Comparison of ENCODE assay signal across 8 mouse cellular contexts in genomic region chr4:134287168-134287564, GRCm38 (mm10). TPM values are rescaled to one million over a fixed set of nuclear protein-coding genes. Genes with fewer than 3 reads are reported as not detected.
A peak's percentile ranks its signal among the peaks of the same experiment; 100 is the strongest.
DNase-seq lines count a peak whose midpoint lies in the region; ATAC-seq and TF ChIP-seq lines count a peak whose summit lies in the region.

No protein-coding gene starts in this region.

- peaks cover 0 to 25% of the 10 kb centered on the region in 2 experiments; a peak in 2 of 4 replicates for H3K4me1 ChIP-seq in CH12.LX (ENCODE audit: control insufficient read depth in 1 of 2, insufficient read depth in 2 of 2)
- peaks cover 29% of the 10 kb centered on the region for H3K4me1 ChIP-seq in forebrain, embryonic 10.5 days
- H3K4me1 ChIP-seq in heart, embryonic 15.5 days (replicated peaks) = peaks cover 39% of the 10 kb centered on the region
- peaks cover 47% of the 10 kb centered on the region for H3K4me1 ChIP-seq in liver, embryonic 13.5 days (replicated peaks)
- peaks cover 17% of the 10 kb centered on the region for H3K4me1 ChIP-seq in stomach, embryonic 14.5 days (ENCODE audit: control insufficient read depth, insufficient read depth, low read length)

- H3K4me3 ChIP-seq in CH12.LX (replicated peaks in 1 of 3; ENCODE audit: low read depth in 2 of 3, low read length in 2 of 3, poor library complexity in 1 of 3) = peak overlapping the region; percentile 79 to 99 (median 96)
- peak overlapping the region; percentile 91 for H3K4me3 ChIP-seq in forebrain, embryonic 10.5 days
- H3K4me3 ChIP-seq in heart, embryonic 15.5 days = peak overlapping the region; percentile 97
- H3K4me3 ChIP-seq in liver, embryonic 13.5 days (replicated peaks) = peak overlapping the region; percentile 100
- H3K4me3 ChIP-seq in stomach, embryonic 14.5 days (ENCODE audit: low read depth, low read length) = peak overlapping the region; percentile 100

- no peaks in the 10 kb centered on the region for H3K27me3 ChIP-seq in CH12.LX (replicated peaks)
- H3K27me3 ChIP-seq in forebrain, embryonic 10.5 days (ENCODE audit: poor library complexity, severe bottlenecking) = no peaks in the 10 kb centered on the region
- H3K27me3 ChIP-seq in heart, embryonic 15.5 days = no peaks in the 10 kb centered on the region
- H3K27me3 ChIP-seq in liver, embryonic 13.5 days = no peaks in the 10 kb centered on the region
- H3K27me3 ChIP-seq in stomach, embryonic 14.5 days (ENCODE audit: control insufficient read depth, insufficient read depth, low read length) = no peaks in the 10 kb centered on the region

- in situ Hi-C loops in CH12.LX (cut with MboI; ENCODE audit: low pct_ligation_motif_present, low pct_unique_long_range_greater_than_20kb, low sequenced_read_pairs) = loop anchor here (5.0 kb wide), 1 partner anchor 40 kb away; the partner anchor contains the start of genes Gm30191 and Zfp593

- peaks cover 18% of the 10 kb centered on the region for H3K79me2 ChIP-seq in CH12.LX (replicated peaks; ENCODE audit: control insufficient read depth, extremely low read depth, insufficient read depth, poor library complexity, severe bottlenecking)

- peak; percentile 93 for ATAC-seq in heart, embryonic 15.5 days (replicated peaks; ENCODE audit: insufficient number of reproducible peaks, insufficient read depth, low FRiP score, low read depth)
- ATAC-seq in liver, embryonic 13.5 days (ENCODE audit: low read depth) = peak; percentile 89
- peak; percentile 92 for ATAC-seq in stomach, embryonic 14.5 days (ENCODE audit: insufficient number of reproducible peaks, insufficient read depth, low FRiP score, low read depth)

- no peak for TF ChIP-seq RAD21 in CH12.LX (IDR thresholded peaks at IDR 0.05; ENCODE audit: low read depth, low read length)

- TF ChIP-seq POLR2A in CH12.LX (IDR thresholded peaks at IDR 0.05; ENCODE audit: low read depth, low read length) = peak; percentile 85

- 0% methylated on average over 58 of the region's 59 CpGs for WGBS in forebrain, embryonic 10.5 days
- under 1% methylated on average over 59 of the region's 59 CpGs for WGBS in heart, embryonic 15.5 days
- WGBS in liver, embryonic 13.5 days (ENCODE audit: insufficient replicate concordance) = 1% methylated on average over 58 of the region's 59 CpGs
- WGBS in stomach, embryonic 14.5 days = 1% methylated on average over 56 of the region's 59 CpGs

- dilution Hi-C loops in CH12.LX (cut with MboI; ENCODE audit: extremely low pct_ligation_motif_present, extremely low pct_unique_long_range_greater_than_20kb, low sequenced_read_pairs) = no loop called here

- no peak for TF ChIP-seq EP300 in CH12.LX (IDR thresholded peaks at IDR 0.05; ENCODE audit: low read length)

- H3K27ac ChIP-seq in CH12.LX (ENCODE audit: insufficient read depth, low read depth) = peak overlapping the region; percentile 89
- peak overlapping the region; percentile 100 for H3K27ac ChIP-seq in forebrain, embryonic 10.5 days
- H3K27ac ChIP-seq in heart, embryonic 15.5 days = peak overlapping the region; percentile 100
- peak overlapping the region; percentile 99 for H3K27ac ChIP-seq in liver, embryonic 13.5 days
- peak overlapping the region; percentile 100 for H3K27ac ChIP-seq in stomach, embryonic 14.5 days (ENCODE audit: low read length)

- peak; percentile 81 for DNase-seq in CH12.LX (ENCODE audit: extremely low read depth)
- peak; percentile 78 for DNase-seq in c-Kit-positive CD71-negative TER-119-negative erythroid progenitor cells, embryonic 14.5 days (ENCODE audit: low read depth)
- peak; percentile 93 for DNase-seq in forebrain, embryonic 10.5 days (ENCODE audit: extremely low spot score, low spot score)
- DNase-seq in kidney, postnatal 14 days = peak; percentile 98
- DNase-seq in liver, embryonic 13.5 days = peak; percentile 92
- peak; percentile 95 to 96 for DNase-seq in natural killer cell, adult 2 months (ENCODE audit: low spot score in 2 of 2)

- peak overlapping the region; percentile 86 for H3K9ac ChIP-seq in CH12.LX (ENCODE audit: insufficient read depth, low read depth)
- H3K9ac ChIP-seq in heart, embryonic 15.5 days = peak overlapping the region; percentile 98
- peak overlapping the region; percentile 99 for H3K9ac ChIP-seq in liver, embryonic 13.5 days
- H3K9ac ChIP-seq in stomach, embryonic 14.5 days (replicated peaks; ENCODE audit: low read depth, low read length) = peak overlapping the region; percentile 98

- no peak for TF ChIP-seq CTCF in CH12.LX (conservative IDR thresholded peaks at IDR 0.05 in 1 of 2, IDR thresholded peaks at IDR 0.05 in 1 of 2; ENCODE audit: low read depth in 2 of 2, low read length in 2 of 2)

- no peaks in the 10 kb centered on the region for H3K9me3 ChIP-seq in CH12.LX (replicated peaks; ENCODE audit: low read length)
- no peaks in the 10 kb centered on the region for H3K9me3 ChIP-seq in forebrain, embryonic 10.5 days
- H3K9me3 ChIP-seq in heart, embryonic 15.5 days (replicated peaks) = no peaks in the 10 kb centered on the region
- H3K9me3 ChIP-seq in liver, embryonic 13.5 days (replicated peaks) = no peaks in the 10 kb centered on the region
- H3K9me3 ChIP-seq in stomach, embryonic 14.5 days (ENCODE audit: control insufficient read depth, low read depth, low read length) = no peaks in the 10 kb centered on the region

- H3K36me3 ChIP-seq in CH12.LX (replicated peaks in 1 of 2; ENCODE audit: control insufficient read depth in 1 of 2, insufficient read depth in 1 of 2, low read length in 1 of 2) = peaks cover 4 to 27% of the 10 kb centered on the region in 2 experiments
- peaks cover 31% of the 10 kb centered on the region for H3K36me3 ChIP-seq in forebrain, embryonic 10.5 days (replicated peaks)
- peaks cover 23% of the 10 kb centered on the region; the same call in 1 of the 2 replicates for H3K36me3 ChIP-seq in heart, embryonic 15.5 days
- H3K36me3 ChIP-seq in liver, embryonic 13.5 days = peaks cover 26% of the 10 kb centered on the region
- H3K36me3 ChIP-seq in stomach, embryonic 14.5 days (ENCODE audit: control insufficient read depth, insufficient read depth, low read length) = peaks cover 9% of the 10 kb centered on the region; the same call in 1 of the 2 replicates

- peak overlapping the region; percentile 2; the same call in 1 of the 2 replicates for H3K4me2 ChIP-seq in CH12.LX (ENCODE audit: insufficient read depth, low read depth, poor library complexity, severe bottlenecking)
- peak overlapping the region; percentile 83 for H3K4me2 ChIP-seq in heart, embryonic 15.5 days
- H3K4me2 ChIP-seq in liver, embryonic 13.5 days = peak overlapping the region; percentile 94
- H3K4me2 ChIP-seq in stomach, embryonic 14.5 days (replicated peaks; ENCODE audit: low read depth, low read length) = peak overlapping the region; percentile 81

TF ChIP-seq in CH12.LX, 34 proteins besides CTCF, POLR2A, EP300 and RAD21 (continues in another document):
- TF ChIP-seq USF2 (conservative IDR thresholded peaks at IDR 0.05; ENCODE audit: low read depth, low read length) (no peak), MXI1 (IDR thresholded peaks at IDR 0.05; ENCODE audit: low read depth, low read length) (peak; percentile 92)

RNA-seq across cellular contexts. Expression of gene Pdik1l, which starts 0.5 kb away (rescaled TPM):
- total RNA-seq in CH12.LX (2012; rRNA removed) (14.6 and 16.1 TPM in 2 replicates), CH12.LX (2014; rRNA removed) (13.7 and 14.8 TPM in 2 replicates)
- 12.1 and 15.6 TPM in 2 replicates for polyA plus RNA-seq in CH12.LX (2012; ENCODE audit: insufficient read length, low read depth)
- polyA plus RNA-seq in forebrain, embryonic 10.5 days (2016; fragmentation: Nextera tagmentation; extraction: Ambion mirVana) = 21.7 and 22.0 TPM in 2 replicates
- 11.3 and 14.3 TPM in 2 replicates for polyA plus RNA-seq in heart, embryonic 15.5 days (2015; fragmentation: Nextera tagmentation; extraction: Ambion mirVana)
- polyA plus RNA-seq in liver, embryonic 13.5 days (2015; fragmentation: Nextera tagmentation; extraction: Ambion mirVana) = 12.3 and 15.7 TPM in 2 replicates
- polyA plus RNA-seq in stomach, embryonic 14.5 days (2014; fragmentation: Nextera tagmentation; extraction: Ambion mirVana) = 19.0 and 19.6 TPM in 2 replicates

RNA-seq across cellular contexts. Expression of gene Trim63, which starts 27.8 kb away (rescaled TPM):
- total RNA-seq in CH12.LX (2012; rRNA removed) = 0.25 TPM in 1 of 2 replicates, not detected in the other
- 0.16 TPM in 1 of 2 replicates, not detected in the other for total RNA-seq in CH12.LX (2014; rRNA removed)
- polyA plus RNA-seq in CH12.LX (2012; ENCODE audit: insufficient read length, low read depth) = 0.38 and 0.49 TPM in 2 replicates
- polyA plus RNA-seq in forebrain, embryonic 10.5 days (2016; fragmentation: Nextera tagmentation; extraction: Ambion mirVana) = 0.22 and 0.84 TPM in 2 replicates
- polyA plus RNA-seq in heart, embryonic 15.5 days (2015; fragmentation: Nextera tagmentation; extraction: Ambion mirVana) = 137 and 156 TPM in 2 replicates
- polyA plus RNA-seq in liver, embryonic 13.5 days (2015; fragmentation: Nextera tagmentation; extraction: Ambion mirVana) = 0.14 and 0.24 TPM in 2 replicates
- polyA plus RNA-seq in stomach, embryonic 14.5 days (2014; fragmentation: Nextera tagmentation; extraction: Ambion mirVana) = not detected in 2 replicates

RNA-seq across cellular contexts. Expression of gene Grrp1, which starts 33.3 kb away (rescaled TPM):
- total RNA-seq in CH12.LX (2012; rRNA removed) = not detected in 2 replicates
- total RNA-seq in CH12.LX (2014; rRNA removed) = not detected in 2 replicates
- polyA plus RNA-seq in CH12.LX (2012; ENCODE audit: insufficient read length, low read depth) = not detected in 2 replicates
- 8.3 and 8.4 TPM in 2 replicates for polyA plus RNA-seq in forebrain, embryonic 10.5 days (2016; fragmentation: Nextera tagmentation; extraction: Ambion mirVana)
- polyA plus RNA-seq in heart, embryonic 15.5 days (2015; fragmentation: Nextera tagmentation; extraction: Ambion mirVana) = 5.0 and 5.1 TPM in 2 replicates
- polyA plus RNA-seq in liver, embryonic 13.5 days (2015; fragmentation: Nextera tagmentation; extraction: Ambion mirVana) = 0.61 and 0.83 TPM in 2 replicates
- polyA plus RNA-seq in stomach, embryonic 14.5 days (2014; fragmentation: Nextera tagmentation; extraction: Ambion mirVana) = 4.1 and 4.5 TPM in 2 replicates

RNA-seq across cellular contexts. Expression of gene Gm30191, which starts 40.4 kb away (rescaled TPM):
- total RNA-seq in CH12.LX (2012; rRNA removed) = not detected in 2 replicates
- total RNA-seq in CH12.LX (2014; rRNA removed) = not detected in 2 replicates
- not detected in 2 replicates for polyA plus RNA-seq in CH12.LX (2012; ENCODE audit: insufficient read length, low read depth)
- 0.24 TPM in 1 of 2 replicates, not detected in the other for polyA plus RNA-seq in forebrain, embryonic 10.5 days (2016; fragmentation: Nextera tagmentation; extraction: Ambion mirVana)
- not detected in 2 replicates for polyA plus RNA-seq in heart, embryonic 15.5 days (2015; fragmentation: Nextera tagmentation; extraction: Ambion mirVana)
- not detected in 2 replicates for polyA plus RNA-seq in liver, embryonic 13.5 days (2015; fragmentation: Nextera tagmentation; extraction: Ambion mirVana)
- not detected in 2 replicates for polyA plus RNA-seq in stomach, embryonic 14.5 days (2014; fragmentation: Nextera tagmentation; extraction: Ambion mirVana)

RNA-seq across cellular contexts. Expression of gene Zfp593, which starts 41.8 kb away (rescaled TPM):
- total RNA-seq in CH12.LX (2012; rRNA removed) = 29.1 and 32.3 TPM in 2 replicates
- 31.2 and 34.7 TPM in 2 replicates for total RNA-seq in CH12.LX (2014; rRNA removed)
- 27.9 and 28.9 TPM in 2 replicates for polyA plus RNA-seq in CH12.LX (2012; ENCODE audit: insufficient read length, low read depth)
- 20.7 and 22.7 TPM in 2 replicates for polyA plus RNA-seq in forebrain, embryonic 10.5 days (2016; fragmentation: Nextera tagmentation; extraction: Ambion mirVana)
- polyA plus RNA-seq in heart, embryonic 15.5 days (2015; fragmentation: Nextera tagmentation; extraction: Ambion mirVana) = 7.4 and 9.1 TPM in 2 replicates
- polyA plus RNA-seq in liver, embryonic 13.5 days (2015; fragmentation: Nextera tagmentation; extraction: Ambion mirVana) = 10.6 and 11.3 TPM in 2 replicates
- polyA plus RNA-seq in stomach, embryonic 14.5 days (2014; fragmentation: Nextera tagmentation; extraction: Ambion mirVana) = 14.8 and 16.5 TPM in 2 replicates

Comparison
In these comparisons a context has a peak if more than half of its experiments do, and no peak if none do; other contexts are left out.
1. Peak in every context shown above with its lines: DNase-seq, ATAC-seq, H3K4me3 ChIP-seq and H3K27ac ChIP-seq.
2. H3K4me2 ChIP-seq: peak in every context shown above with its lines; median percentile 94 in liver, embryonic 13.5 days; 83 in heart, embryonic 15.5 days; 81 in stomach, embryonic 14.5 days; 2 in CH12.LX.
3. RNA of gene Trim63, which starts 27.8 kb away (polyA plus RNA-seq): 137 to 156 TPM in heart, embryonic 15.5 days; 0.38 to 0.49 TPM in CH12.LX, 0.22 to 0.84 TPM in forebrain, embryonic 10.5 days, 0.14 to 0.24 TPM in liver, embryonic 13.5 days and not detected in stomach, embryonic 14.5 days; every median in the first group is over 10 times any median in the second.